Mouse (Mus musculus) neutrophil, adult 83 days (primary cell): Measurements from ENCODE around the gene Gm10295. TPM values are rescaled to one million over a fixed set of nuclear protein-coding genes. Genes with fewer than 3 reads are reported as not detected.

Experiments
- total RNA-seq, 2 experiments: library from RNA; stranded (reverse); gene quantifications; one replicate each; pipeline ENCODE4 v1.2.4; 2023

Gene Gm10295
- not detected for total RNA-seq

DNA sequence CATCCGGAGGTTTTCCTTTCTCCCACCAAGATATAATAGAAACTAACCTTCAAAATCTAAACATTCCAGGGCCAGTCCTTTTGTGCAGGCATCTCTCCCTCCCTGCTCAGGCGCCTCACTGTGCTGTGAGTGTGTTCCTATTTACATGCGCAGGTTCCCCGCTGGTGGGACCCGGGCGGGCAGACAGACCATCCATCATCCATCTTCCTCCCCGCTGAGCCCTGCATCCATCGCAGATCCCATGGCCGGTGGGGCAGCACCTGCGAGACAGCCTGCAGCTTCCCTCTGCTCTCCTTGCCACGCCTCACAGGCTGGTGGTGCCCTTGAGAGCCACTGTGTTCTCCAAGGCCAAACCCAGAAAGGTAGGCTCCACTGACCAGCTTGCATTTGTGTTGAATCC is at the start of gene Gm10295:
Gene Gm10295, minus strand, starts transcription at position 122 of the 400 bp plus-strand sequence.

